Mouse (Mus musculus): ENCODE results near the gene Gpr1. TPM values are rescaled to one million over a fixed set of nuclear protein-coding genes. Genes with fewer than 3 reads are reported as not detected.

Gene Gpr1
- not detected in 2 replicates for total RNA-seq (2014; fragmentation: Nextera tagmentation)
- 0.16 and 0.29 TPM in 2 replicates for total RNA-seq (2017)
- polyA plus RNA-seq (2012), result 0.02 TPM in 1 of 2 replicates, not detected in the other

DNA sequence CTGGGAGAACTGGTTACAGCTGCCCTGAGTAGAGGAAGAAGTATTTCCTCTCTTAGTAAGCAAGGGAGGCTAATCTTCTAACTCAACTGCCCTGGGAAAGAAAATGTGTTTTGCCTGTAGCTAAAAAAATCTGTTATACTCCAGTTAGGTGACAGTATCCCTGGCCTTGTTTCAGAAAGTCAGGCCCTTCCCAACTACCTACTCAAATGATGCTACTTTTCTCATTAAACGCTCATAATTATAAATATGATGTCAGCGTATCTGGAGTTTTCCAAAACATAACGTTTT, at the start of gene Gpr1:
Gene Gpr1 (minus strand): TSS at position 273 of the 288 bp plus-strand sequence.
- Histone ChIP-seq H3K4me1 (ENCODE audit: insufficient read depth, low read depth, low read length) (peaks cover 4% of the 10 kb centered on the region; the same call in 1 of the 2 replicates), H3K27me3 (ENCODE audit: insufficient read depth, low read length) (peaks cover 11% of the 10 kb centered on the region), H3K9me3 (replicated peaks) (peaks cover 2% of the 10 kb centered on the region; the same call in 1 of the 2 replicates), H3K4me3 (ENCODE audit: low read depth, low read length) (no peak within 1 kb of the TSS), H3K36me3 (replicated peaks) (no peaks in the 10 kb centered on the region)
- TF ChIP-seq CTCF (IDR thresholded peaks at IDR 0.05; ENCODE audit: low read depth, low read length) (no peak), TAL1 (conservative IDR thresholded peaks at IDR 0.05; ENCODE audit: low read depth, low read length) (no peak), GATA2 (IDR thresholded peaks at IDR 0.05; ENCODE audit: borderline replicate concordance, low read depth, low read length) (no peak)
- no peak for ATAC-seq (ENCODE audit: extremely low read depth, insufficient number of reproducible peaks, low FRiP score, poor library complexity, severe bottlenecking)
- no peak for DNase-seq (ENCODE audit: low spot score)

DNA sequence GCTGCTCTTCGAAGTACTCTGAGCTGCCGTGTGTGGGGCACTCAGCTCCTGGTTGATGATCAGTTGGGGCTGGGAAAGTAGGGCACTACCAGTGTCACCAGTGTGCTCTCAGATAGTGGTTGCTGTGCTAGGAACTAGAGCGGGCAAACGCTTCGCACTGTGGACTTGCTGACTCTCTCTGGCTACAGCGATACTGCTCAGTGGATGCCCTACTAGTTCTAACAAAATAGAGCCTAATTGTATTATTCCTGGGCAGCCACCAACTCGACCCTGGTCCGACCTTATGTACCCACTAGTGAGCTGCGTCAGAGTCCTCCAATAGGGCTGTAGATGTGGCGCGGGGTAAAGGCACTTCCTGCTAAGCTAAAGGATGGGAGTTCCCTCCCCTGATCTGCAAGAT, 49.3 kb upstream of the Gpr1 start:
- H3K36me3 ChIP-seq (replicated peaks), result no peaks in the 10 kb centered on the region
- no peaks in the 10 kb centered on the region for H3K4me1 ChIP-seq (ENCODE audit: insufficient read depth, low read depth, low read length)
- no peaks in the 10 kb centered on the region for H3K9me3 ChIP-seq (replicated peaks)
- ATAC-seq (ENCODE audit: extremely low read depth, insufficient number of reproducible peaks, low FRiP score, poor library complexity, severe bottlenecking) (no peak), DNase-seq (ENCODE audit: low spot score) (no peak)
- H3K4me3 ChIP-seq (ENCODE audit: low read depth, low read length), result no peak overlapping the region
- H3K27me3 ChIP-seq (ENCODE audit: insufficient read depth, low read length), result peaks cover 2% of the 10 kb centered on the region; the same call in 1 of the 2 replicates
- no peak for TF ChIP-seq TAL1 (conservative IDR thresholded peaks at IDR 0.05; ENCODE audit: low read depth, low read length)
- no peak for TF ChIP-seq GATA1 (IDR thresholded peaks at IDR 0.05; ENCODE audit: borderline replicate concordance, low read length)
- TF ChIP-seq GATA2 (IDR thresholded peaks at IDR 0.05; ENCODE audit: borderline replicate concordance, low read depth, low read length), result no peak
- no peak for TF ChIP-seq POLR2AphosphoS5 (IDR thresholded peaks at IDR 0.05; ENCODE audit: insufficient replicate concordance, low read depth, low read length)
- no peak for TF ChIP-seq CTCF (IDR thresholded peaks at IDR 0.05; ENCODE audit: low read depth, low read length)

DNA sequence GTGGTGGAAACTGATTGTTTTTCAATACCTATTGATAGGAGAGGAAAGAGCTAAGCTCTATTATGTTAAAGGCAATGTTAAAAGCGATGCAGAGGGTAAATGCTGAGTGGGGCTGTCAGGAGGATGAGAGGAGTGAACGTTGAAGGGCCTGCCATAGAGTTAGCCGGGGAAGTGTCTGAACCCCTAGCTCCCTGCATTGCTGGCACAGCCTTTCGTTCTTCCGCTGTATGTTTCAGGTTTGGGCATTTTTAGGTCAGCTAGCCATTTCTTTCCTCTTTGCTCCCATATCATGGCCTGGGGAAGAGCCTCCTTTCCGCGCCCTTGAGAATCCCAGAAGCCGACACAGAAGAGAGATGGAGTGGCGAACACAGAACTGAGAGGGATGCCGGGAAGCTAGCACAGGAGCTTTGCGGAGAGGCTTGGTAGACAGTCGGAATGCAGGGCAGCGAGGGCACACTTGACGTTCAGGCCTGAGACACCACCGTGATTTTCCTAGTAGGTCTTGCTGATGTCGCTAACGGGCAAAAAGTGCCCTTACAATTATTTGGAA, 46.8 kb upstream of the Gpr1 start:
- DNase-seq (ENCODE audit: low spot score) (no peak), ATAC-seq (ENCODE audit: extremely low read depth, insufficient number of reproducible peaks, low FRiP score, poor library complexity, severe bottlenecking) (no peak)
- peaks cover 8% of the 10 kb centered on the region; the same call in 1 of the 2 replicates for H3K27me3 ChIP-seq (ENCODE audit: insufficient read depth, low read length)
- no peak overlapping the region for H3K4me3 ChIP-seq (ENCODE audit: low read depth, low read length)
- no peak for TF ChIP-seq CTCF (IDR thresholded peaks at IDR 0.05; ENCODE audit: low read depth, low read length)
- H3K4me1 ChIP-seq (ENCODE audit: insufficient read depth, low read depth, low read length), result no peaks in the 10 kb centered on the region
- H3K9me3 ChIP-seq (replicated peaks), result no peaks in the 10 kb centered on the region
- H3K36me3 ChIP-seq (replicated peaks), result no peaks in the 10 kb centered on the region

DNA sequence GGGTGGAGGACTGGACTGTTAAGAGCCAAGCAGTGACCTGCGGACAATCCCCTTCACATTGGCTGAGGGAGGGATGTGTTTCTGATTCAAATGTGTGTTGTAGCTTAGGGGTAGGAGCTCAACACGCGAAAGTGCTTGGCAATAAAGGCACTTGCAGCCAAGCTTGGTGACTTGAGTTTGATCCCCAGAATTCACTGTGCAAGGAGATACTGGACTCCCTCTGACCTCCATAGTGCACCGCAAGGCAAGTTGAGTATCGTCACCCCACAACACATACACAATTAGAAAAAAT, 46.3 kb upstream of the Gpr1 start:
- H3K4me3 ChIP-seq (ENCODE audit: low read depth, low read length), result no peak overlapping the region
- no peak for TF ChIP-seq TAL1 (conservative IDR thresholded peaks at IDR 0.05; ENCODE audit: low read depth, low read length)
- no peak for TF ChIP-seq GATA1 (IDR thresholded peaks at IDR 0.05; ENCODE audit: borderline replicate concordance, low read length)
- no peak for TF ChIP-seq GATA2 (IDR thresholded peaks at IDR 0.05; ENCODE audit: borderline replicate concordance, low read depth, low read length)
- no peak for TF ChIP-seq CTCF (IDR thresholded peaks at IDR 0.05; ENCODE audit: low read depth, low read length)
- TF ChIP-seq POLR2AphosphoS5 (IDR thresholded peaks at IDR 0.05; ENCODE audit: insufficient replicate concordance, low read depth, low read length), result no peak

DNA sequence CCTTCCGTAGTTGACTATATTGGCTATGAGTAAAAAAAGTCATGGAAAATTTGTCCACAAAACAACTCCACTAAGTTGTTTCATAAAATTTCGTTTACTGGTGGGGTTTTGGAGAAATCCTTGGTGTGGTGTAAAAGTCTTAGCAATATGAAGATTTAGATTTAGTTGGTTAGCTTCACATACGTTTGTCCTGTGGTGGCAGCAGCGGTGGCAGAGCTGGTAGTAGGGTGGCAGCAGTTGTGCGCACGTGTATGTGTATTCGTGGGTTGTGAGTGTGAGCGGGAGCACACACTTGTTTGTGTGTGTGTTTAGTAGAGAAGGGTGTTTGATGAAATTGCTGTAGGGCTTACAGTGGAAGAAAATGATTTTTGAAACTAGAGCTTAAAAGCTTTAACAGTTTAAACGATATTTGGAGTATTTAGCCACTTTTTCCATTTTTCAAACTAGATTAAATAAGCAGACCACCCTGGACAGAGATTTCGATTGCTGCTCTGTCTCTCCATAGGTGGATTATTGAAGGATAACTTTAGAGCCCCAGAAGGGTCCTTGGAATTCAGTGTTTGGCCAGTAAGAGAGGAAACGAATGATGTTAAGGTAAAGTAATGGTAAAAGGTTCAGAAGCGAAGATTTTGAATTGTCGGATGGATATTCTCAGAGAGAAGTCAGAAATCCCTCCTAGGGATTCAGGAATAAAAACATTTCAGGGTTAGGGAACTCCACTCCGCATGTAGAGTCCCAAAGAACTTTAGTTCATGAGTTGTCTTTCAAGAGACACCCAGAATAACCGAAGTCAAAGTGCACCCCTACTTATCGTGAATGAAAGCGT, 45.8 kb upstream of the Gpr1 start:
- H3K4me1 ChIP-seq (ENCODE audit: insufficient read depth, low read depth, low read length), result no peaks in the 10 kb centered on the region
- peaks cover 15% of the 10 kb centered on the region for H3K27me3 ChIP-seq (ENCODE audit: insufficient read depth, low read length)
- ATAC-seq (ENCODE audit: extremely low read depth, insufficient number of reproducible peaks, low FRiP score, poor library complexity, severe bottlenecking) (no peak), DNase-seq (ENCODE audit: low spot score) (no peak)
- TF ChIP-seq GATA1 (IDR thresholded peaks at IDR 0.05; ENCODE audit: borderline replicate concordance, low read length), result no peak
- H3K9me3 ChIP-seq (replicated peaks), result no peaks in the 10 kb centered on the region
- no peaks in the 10 kb centered on the region for H3K36me3 ChIP-seq (replicated peaks)
- no peak overlapping the region for H3K4me3 ChIP-seq (ENCODE audit: low read depth, low read length)

More for the DNA sequence above, 46.3 kb upstream of the Gpr1 start:
- Histone ChIP-seq H3K9me3 (replicated peaks) (no peaks in the 10 kb centered on the region), H3K36me3 (replicated peaks) (no peaks in the 10 kb centered on the region), H3K4me1 (ENCODE audit: insufficient read depth, low read depth, low read length) (no peaks in the 10 kb centered on the region), H3K27me3 (ENCODE audit: insufficient read depth, low read length) (peaks cover 9% of the 10 kb centered on the region; the same call in 1 of the 2 replicates)
- no peak for DNase-seq (ENCODE audit: low spot score)
- no peak for ATAC-seq (ENCODE audit: extremely low read depth, insufficient number of reproducible peaks, low FRiP score, poor library complexity, severe bottlenecking)

GRCm38 (mm10) chr1:63259271-63259830, 45.0 kb upstream of the Gpr1 start:
- ATAC-seq (ENCODE audit: extremely low read depth, insufficient number of reproducible peaks, low FRiP score, poor library complexity, severe bottlenecking) (no peak), DNase-seq (ENCODE audit: low spot score) (no peak)
- TF ChIP-seq GATA1 (IDR thresholded peaks at IDR 0.05; ENCODE audit: borderline replicate concordance, low read length), result no peak
- TF ChIP-seq POLR2AphosphoS5 (IDR thresholded peaks at IDR 0.05; ENCODE audit: insufficient replicate concordance, low read depth, low read length), result no peak
- TF ChIP-seq GATA2 (IDR thresholded peaks at IDR 0.05; ENCODE audit: borderline replicate concordance, low read depth, low read length), result no peak
- TF ChIP-seq TAL1 (conservative IDR thresholded peaks at IDR 0.05; ENCODE audit: low read depth, low read length), result no peak
- no peak for TF ChIP-seq CTCF (IDR thresholded peaks at IDR 0.05; ENCODE audit: low read depth, low read length)
- H3K27me3 ChIP-seq (ENCODE audit: insufficient read depth, low read length), result peaks cover 18% of the 10 kb centered on the region
- H3K36me3 ChIP-seq (replicated peaks), result no peaks in the 10 kb centered on the region
- H3K4me3 ChIP-seq (ENCODE audit: low read depth, low read length), result no peak overlapping the region
- no peaks in the 10 kb centered on the region for H3K4me1 ChIP-seq (ENCODE audit: insufficient read depth, low read depth, low read length)
- H3K9me3 ChIP-seq (replicated peaks), result no peaks in the 10 kb centered on the region
